Mouse (Mus musculus) limb, embryonic 14.5 days (tissue): ENCODE results near the gene Zfp202. TPM values are rescaled to one million over a fixed set of nuclear protein-coding genes. Genes with fewer than 3 reads are reported as not detected.

ENCODE experiments used
- ATAC-seq: fragments of 200-750 bp; cut with Nextera tagmentation; 2 replicates; pipeline ENCODE4 v1.8.0; 2017; ENCODE audit warnings: low read depth, moderate number of reproducible peaks, moderate TSS enrichment; ENCODE audit not compliant: low FRiP score
- DNase-seq: peaks from one replicate; pipeline ENCODE4 v3.0.0-alpha.2; 2015; ENCODE audit warnings: low spot score
- H3K27ac ChIP-seq: fragments of 300-500 bp; sonication (generic); replicated peaks from 2 replicates; pipeline ENCODE4 v1.5.1; 2014; ENCODE audit warnings: low read depth, mild to moderate bottlenecking, low read length, moderate library complexity, mixed read lengths
- H3K27me3 ChIP-seq: fragments of 300-500 bp; sonication (generic); 2 replicates; pipeline ENCODE4 v1.6.1; 2014; ENCODE audit warnings: low read length, mixed read lengths; ENCODE audit not compliant: control insufficient read depth, insufficient read depth
- H3K36me3 ChIP-seq: fragments of 300-500 bp; sonication (generic); 2 replicates; pipeline ENCODE4 v1.6.1; 2014; ENCODE audit warnings: mild to moderate bottlenecking, low read length, moderate library complexity, mixed read lengths; ENCODE audit not compliant: control insufficient read depth, insufficient read depth
- H3K4me1 ChIP-seq: fragments of 300-500 bp; sonication (generic); 2 replicates; pipeline ENCODE4 v1.6.1; 2014; ENCODE audit warnings: antibody characterized with exemption, low read length, mixed read lengths; ENCODE audit not compliant: control insufficient read depth, insufficient read depth
- H3K4me2 ChIP-seq: fragments of 300-500 bp; sonication (generic); replicated peaks from 2 replicates; pipeline ENCODE4 v1.6.1; 2014; ENCODE audit warnings: low read depth, mild to moderate bottlenecking, low read length, moderate library complexity; ENCODE audit not compliant: severe bottlenecking
- H3K4me3 ChIP-seq: fragments of 300-500 bp; sonication (generic); replicated peaks from 2 replicates; pipeline ENCODE4 v1.5.1; 2014; ENCODE audit warnings: low read length
- H3K9ac ChIP-seq: fragments of 300-500 bp; sonication (generic); 2 replicates; pipeline ENCODE4 v1.6.1; 2014; ENCODE audit warnings: mild to moderate bottlenecking, low read depth, low read length, moderate library complexity; ENCODE audit not compliant: severe bottlenecking
- H3K9me3 ChIP-seq: fragments of 300-500 bp; sonication (generic); 2 replicates; pipeline ENCODE4 v1.6.1; 2016; ENCODE audit warnings: low read length; ENCODE audit not compliant: control insufficient read depth
- POLR2A ChIP-seq: fragments of 200-500 bp; IDR thresholded peaks from 2 replicates; pipeline ENCODE4 v1.8.0; 2012; ENCODE audit warnings: inconsistent platforms, mild to moderate bottlenecking, moderate library complexity, borderline replicate concordance; ENCODE audit not compliant: insufficient read depth, insufficient read length; ENCODE audit errors: extremely low read depth
- WGBS: fragments of 180-500 bp; shearing (Covaris S2); extraction: QIAGEN DNeasy Blood & Tissue Kit; methylation state at CpG from one replicate; pipeline ENCODE4 v1.1.7; 2014; 5-methylcytosine and 5-hydroxymethylcytosine counted together
- polyA plus RNA-seq, 2 experiments: library from polyadenylated mRNA; depleted of rRNA in 1 of 2; stranded (reverse) in 1 of 2; unstranded in 1 of 2; fragments of >200 nt; fragmentation: Nextera tagmentation in 1 of 2; extraction: Ambion mirVana in 1 of 2; gene quantifications; 2 replicates each; pipeline versions ENCODE4 v1.2.1 to v1.2.3; 2012 to 2014

Zfp202 gene
- polyA plus RNA-seq, 2 experiments: 6.3 to 6.7 TPM

- no peak overlapping the region for H3K4me3 ChIP-seq
- H3K9me3 ChIP-seq: no peaks in the 10 kb centered on the region
- TF ChIP-seq POLR2A: no peak
- DNase-seq (no peak), ATAC-seq (no peak)
- no peak overlapping the region for H3K4me2 ChIP-seq
- no peaks in the 10 kb centered on the region for H3K4me1 ChIP-seq
- no peak overlapping the region for H3K9ac ChIP-seq
- H3K27ac ChIP-seq: no peak overlapping the region
- WGBS: 62% methylated on average over 4 of the region's 4 CpGs
- peaks cover 15% of the 10 kb centered on the region for H3K36me3 ChIP-seq
- no peaks in the 10 kb centered on the region for H3K27me3 ChIP-seq
Measured at GRCm38 (mm10) chr9:40216651-40217050, 24.5 kb downstream of the Zfp202 start.

GRCm38 (mm10) chr9:40224289-40224688, 32.2 kb downstream of the Zfp202 start:
- 64% methylated on average over 4 of the region's 4 CpGs for WGBS
- no peak overlapping the region for H3K4me3 ChIP-seq
- H3K9me3 ChIP-seq: no peaks in the 10 kb centered on the region
- no peak overlapping the region for H3K9ac ChIP-seq
- no peak for DNase-seq
- no peaks in the 10 kb centered on the region for H3K27me3 ChIP-seq
- no peak for ATAC-seq
- TF ChIP-seq POLR2A: no peak
- no peaks in the 10 kb centered on the region for H3K4me1 ChIP-seq
- no peak overlapping the region for H3K4me2 ChIP-seq
- no peak overlapping the region for H3K27ac ChIP-seq
- H3K36me3 ChIP-seq: no peaks in the 10 kb centered on the region

- H3K27me3 ChIP-seq: no peaks in the 10 kb centered on the region
Measured at GRCm38 (mm10) chr9:40227874-40228789, 36.0 kb downstream of the Zfp202 start.

GRCm38 (mm10) chr9:40228804-40229331, 36.8 kb downstream of the Zfp202 start:
- Histone ChIP-seq H3K27ac (no peak overlapping the region), H3K9ac (no peak overlapping the region), H3K4me3 (no peak overlapping the region), H3K27me3 (no peaks in the 10 kb centered on the region), H3K36me3 (no peaks in the 10 kb centered on the region), H3K4me1 (no peaks in the 10 kb centered on the region), H3K9me3 (no peaks in the 10 kb centered on the region), H3K4me2 (no peak overlapping the region)
- DNase-seq (no peak), ATAC-seq (no peak)
- no peak for TF ChIP-seq POLR2A
- 69% methylated on average over 6 of the region's 6 CpGs for whole genome bisulfite sequencing

More at GRCm38 (mm10) chr9:40227874-40228789, 36.0 kb downstream of the Zfp202 start:
- 74% methylated on average over 10 of the region's 10 CpGs for WGBS
- Histone ChIP-seq H3K9me3 (no peaks in the 10 kb centered on the region), H3K4me3 (no peak overlapping the region), H3K27ac (no peak overlapping the region), H3K36me3 (no peaks in the 10 kb centered on the region), H3K9ac (no peak overlapping the region), H3K4me2 (no peak overlapping the region), H3K4me1 (no peaks in the 10 kb centered on the region)
- DNase-seq: peak; percentile 72
- no peak for TF ChIP-seq POLR2A
- peak; percentile 65; the same call in 1 of the 2 replicates for ATAC-seq

- ATAC-seq (no peak), DNase-seq (no peak)
- WGBS: 75% methylated on average over 5 of the region's 5 CpGs
- no peaks in the 10 kb centered on the region for H3K4me1 ChIP-seq
- H3K4me3 ChIP-seq: no peak overlapping the region
- H3K27me3 ChIP-seq: no peaks in the 10 kb centered on the region
- H3K4me2 ChIP-seq: no peak overlapping the region
- H3K9me3 ChIP-seq: no peaks in the 10 kb centered on the region
- no peak overlapping the region for H3K27ac ChIP-seq
- TF ChIP-seq POLR2A: no peak
- H3K9ac ChIP-seq: no peak overlapping the region
- no peaks in the 10 kb centered on the region for H3K36me3 ChIP-seq
Measured at GRCm38 (mm10) chr9:40229479-40229878, 37.4 kb downstream of the Zfp202 start.
